Mouse (Mus musculus): ENCODE results near the gene Aen. TPM values are rescaled to one million over a fixed set of nuclear protein-coding genes. Genes with fewer than 3 reads are reported as not detected.

Aen gene
- total RNA-seq, 2 experiments from 2014 or later = 42.4 to 44.6 TPM

GRCm38 (mm10) chr7:78938957-78939602 lies 43.4 kb downstream of the Aen start:
- DNase-seq = no peak

- DNase-seq = no peak
Observed at GRCm38 (mm10) chr7:78940971-78941370, 45.3 kb downstream of the Aen start.

GRCm38 (mm10) chr7:78942544-78942943 lies 46.9 kb downstream of the Aen start:
- no peak for DNase-seq

GRCm38 (mm10) chr7:78953886-78954572 lies 58.4 kb downstream of the Aen start:
- no peak for DNase-seq

DNA sequence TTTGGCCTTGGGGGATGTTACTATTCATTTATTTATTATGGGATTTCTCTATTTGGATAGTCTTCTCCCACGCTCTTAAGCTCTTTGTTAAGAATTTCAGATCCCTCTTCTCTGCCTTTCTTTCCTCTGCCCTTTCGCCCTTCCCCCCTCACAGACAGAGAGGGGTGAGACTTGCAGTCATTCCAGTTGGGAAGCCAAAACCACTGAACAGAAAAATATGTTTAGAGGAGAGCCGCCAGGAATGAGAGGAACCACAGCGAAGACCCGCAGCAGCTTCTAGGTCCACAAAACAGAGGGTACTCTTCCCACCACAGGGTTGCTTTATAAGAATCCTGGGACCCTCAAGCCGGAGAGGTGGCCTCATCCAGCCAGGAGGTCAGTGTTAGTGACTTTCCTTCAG lies 59.0 kb downstream of the Aen start:
- no peak for DNase-seq

- DNase-seq = no peak
Observed at GRCm38 (mm10) chr7:78955086-78955485, 59.4 kb downstream of the Aen start.

GRCm38 (mm10) chr7:78958499-78959073 lies 62.9 kb downstream of the Aen start:
- no peak for DNase-seq

Small RNAs within 50 kb of the gene (microRNA-seq; reads per million reads assigned to microRNA genes)
- gene Mir7-2 (ENCODE audit: borderline replicate concordance in 2 of 2) = 0 to 0.53 reads per million in 2 experiments

Other genes with a start within 250 kb of the Aen start
- 1 to 10 TPM in 1 of 2 experiments, under 1 TPM in 1; 0.90 to 2.1 TPM for gene Ntrk3, start 157.8 kb upstream of the Aen start, total RNA-seq (2021)
- 10 to 100 TPM; 30.2 to 30.3 TPM for gene Mrps11, start 112.7 kb upstream of the Aen start, total RNA-seq (2021)
- 10 to 100 TPM; 28.1 to 30.9 TPM for gene Mrpl46, start 112.3 kb upstream of the Aen start, total RNA-seq (2021)
- 10 to 100 TPM; 13.3 to 14.5 TPM for gene Det1, start 48.6 kb upstream of the Aen start, total RNA-seq (2021)
- 1 to 10 TPM in 1 of 2 experiments, under 1 TPM in 1; 0.69 to 3.2 TPM for gene Isg20, start 17.6 kb downstream of the Aen start, total RNA-seq (2021)
- gene Acan, start 157.6 kb downstream of the Aen start, total RNA-seq (2021) = under 1 TPM; 0.43 to 0.48 TPM
- gene Hapln3, start 235.2 kb downstream of the Aen start, total RNA-seq (2021) = under 1 TPM; 0.18 to 0.54 TPM